Mouse (Mus musculus): ENCODE data around the gene Nrf1. TPM values are rescaled to one million over a fixed set of nuclear protein-coding genes. Genes with fewer than 3 reads are reported as not detected.

The Nrf1 gene
- polyA plus RNA-seq, 1 experiment from 2014 or later: 32.0 TPM

GRCm38 (mm10) chr6:30172820-30173550 lies 125.2 kb downstream of the Nrf1 start:
- DNase-seq (ENCODE audit: low spot score) (no peak), ATAC-seq (replicated peaks; ENCODE audit: low FRiP score, low read depth) (no peak)
- Histone ChIP-seq H3K27ac (no peak overlapping the region), H3K27me3 (ENCODE audit: insufficient read depth, low read length) (peaks cover 70% of the 10 kb centered on the region), H3K4me2 (ENCODE audit: low read length) (peak overlapping the region; percentile 71), H3K4me3 (replicated peaks; ENCODE audit: low read depth, low read length) (peak overlapping the region; percentile 40), H3K9me3 (replicated peaks; ENCODE audit: low read length) (no peaks in the 10 kb centered on the region), H3K9ac (ENCODE audit: low read depth, low read length) (peak overlapping the region; percentile 50; the same call in 1 of the 2 replicates), H3K36me3 (ENCODE audit: insufficient read depth, low read length) (no peaks in the 10 kb centered on the region), H3K4me1 (replicated peaks; ENCODE audit: insufficient read depth, low read length) (peaks cover 36% of the 10 kb centered on the region; the same call in 1 of the 2 replicates)
- peak; percentile 59 for TF ChIP-seq CTCF (IDR thresholded peaks at IDR 0.05; ENCODE audit: low read depth)
- WGBS: 2% methylated on average over 44 of the region's 44 CpGs

DNA sequence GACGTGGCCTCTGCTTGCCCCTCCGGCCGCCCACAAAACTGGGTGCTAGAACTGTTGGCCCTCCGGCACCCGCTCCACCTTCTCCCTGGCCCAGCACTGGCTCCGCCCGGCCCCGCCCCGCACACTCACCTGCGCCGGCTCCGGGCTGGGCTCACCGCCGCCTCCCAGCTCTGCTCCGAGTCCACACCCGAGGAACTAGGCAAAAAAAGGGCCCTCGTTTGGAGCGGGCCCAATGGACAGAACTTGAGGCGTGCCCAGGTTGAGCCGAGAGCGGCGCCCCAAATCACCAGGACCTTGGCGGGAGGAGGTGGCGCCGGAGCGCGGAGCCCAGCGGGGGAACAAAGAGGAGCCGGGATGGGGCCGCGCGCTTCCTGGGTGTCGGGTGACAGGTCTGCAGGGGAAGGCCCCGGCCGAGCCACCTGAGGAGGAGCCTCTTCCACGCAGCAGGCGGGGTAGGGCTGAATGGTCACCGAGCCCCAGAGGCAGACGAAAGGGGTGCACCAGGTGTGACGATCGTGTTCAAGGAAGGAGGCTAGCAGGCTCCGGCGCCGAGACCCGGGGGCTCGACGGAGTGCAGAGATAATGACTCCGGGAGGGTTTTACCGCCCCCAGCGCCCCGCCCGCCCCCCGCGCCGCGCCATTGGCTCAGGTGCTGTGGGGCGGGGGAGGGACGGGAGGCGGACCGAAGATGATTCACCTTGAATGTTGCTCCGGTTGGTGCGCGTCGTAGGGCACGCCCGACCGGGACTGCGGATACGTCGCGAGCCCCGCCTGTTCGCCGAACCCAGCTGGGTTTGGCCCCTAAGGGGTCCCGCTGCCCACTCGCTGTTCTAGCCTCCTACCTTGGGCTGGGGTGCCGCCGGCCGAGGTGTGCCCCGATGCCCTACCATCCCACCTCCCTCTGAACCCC lies 126.0 kb downstream of the Nrf1 start:
- peak overlapping the region; percentile 50 for H3K9ac ChIP-seq (ENCODE audit: low read depth, low read length)
- H3K27ac ChIP-seq: no peak overlapping the region
- H3K27me3 ChIP-seq (ENCODE audit: insufficient read depth, low read length): peaks cover 79% of the 10 kb centered on the region
- no peak for TF ChIP-seq CTCF (IDR thresholded peaks at IDR 0.05; ENCODE audit: low read depth)
- peak overlapping the region; percentile 71 for H3K4me2 ChIP-seq (ENCODE audit: low read length)
- DNase-seq (ENCODE audit: low spot score): no peak
- peak overlapping the region; percentile 40 for H3K4me3 ChIP-seq (replicated peaks; ENCODE audit: low read depth, low read length)
- H3K4me1 ChIP-seq (replicated peaks; ENCODE audit: insufficient read depth, low read length): peaks cover 29% of the 10 kb centered on the region; the same call in 1 of the 2 replicates
- no peaks in the 10 kb centered on the region for H3K36me3 ChIP-seq (ENCODE audit: insufficient read depth, low read length)
- ATAC-seq (replicated peaks; ENCODE audit: low FRiP score, low read depth): peak; percentile 70
- H3K9me3 ChIP-seq (replicated peaks; ENCODE audit: low read length): no peaks in the 10 kb centered on the region
- under 1% methylated on average over 78 of the region's 80 CpGs for WGBS

DNA sequence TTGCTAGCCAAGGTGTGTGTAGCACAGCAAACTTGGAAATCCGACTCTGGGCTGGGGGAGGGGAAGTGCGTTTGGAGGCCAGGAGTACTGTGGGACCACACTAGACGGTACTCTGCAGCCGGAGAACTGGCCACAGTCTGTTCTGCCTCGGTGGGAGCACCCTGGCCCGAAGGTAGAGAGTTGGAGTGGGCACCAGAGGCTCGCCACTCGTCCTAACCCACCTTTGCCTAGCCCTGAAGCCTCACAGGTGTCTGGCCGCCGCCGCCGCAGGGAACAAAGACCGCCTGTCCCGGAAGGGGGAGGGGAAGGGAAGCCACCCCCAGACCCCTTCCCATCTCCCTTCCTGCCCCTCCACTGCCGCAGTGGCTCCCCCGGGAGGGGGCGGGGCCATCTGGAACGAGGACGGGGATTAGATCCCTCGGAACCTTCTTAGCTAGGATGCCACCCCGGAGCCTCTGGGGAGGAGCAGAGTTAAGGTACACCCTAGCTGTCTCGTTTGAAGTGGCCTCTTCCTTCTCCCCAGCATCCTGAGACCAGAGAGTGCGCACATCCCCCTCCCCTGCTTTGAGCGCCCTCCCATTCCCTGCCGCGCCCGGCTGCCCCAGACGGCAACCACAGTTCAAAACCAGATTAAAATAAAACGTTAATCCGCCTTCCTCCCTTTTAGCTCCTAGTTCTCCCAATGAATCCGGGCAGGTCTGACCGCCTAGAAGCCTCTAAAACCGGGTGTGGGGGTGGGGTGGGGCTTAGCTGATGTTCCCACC lies 126.9 kb downstream of the Nrf1 start:
- Histone ChIP-seq H3K9ac (ENCODE audit: low read depth, low read length) (peak overlapping the region; percentile 18; the same call in 1 of the 2 replicates), H3K4me3 (replicated peaks; ENCODE audit: low read depth, low read length) (peak overlapping the region; percentile 40), H3K27me3 (ENCODE audit: insufficient read depth, low read length) (peaks cover 86% of the 10 kb centered on the region), H3K9me3 (replicated peaks; ENCODE audit: low read length) (no peaks in the 10 kb centered on the region), H3K4me2 (ENCODE audit: low read length) (peak overlapping the region; percentile 71), H3K27ac (no peak overlapping the region), H3K4me1 (replicated peaks; ENCODE audit: insufficient read depth, low read length) (peaks cover 32% of the 10 kb centered on the region; the same call in 1 of the 2 replicates), H3K36me3 (ENCODE audit: insufficient read depth, low read length) (no peaks in the 10 kb centered on the region)
- no peak for TF ChIP-seq CTCF (IDR thresholded peaks at IDR 0.05; ENCODE audit: low read depth)
- WGBS: under 1% methylated on average over 26 of the region's 33 CpGs
- DNase-seq (ENCODE audit: low spot score): no peak
- peak; percentile 16; the same call in 1 of the 2 replicates for ATAC-seq (replicated peaks; ENCODE audit: low FRiP score, low read depth)

- WGBS: 2% methylated on average over 44 of the region's 45 CpGs
- peak overlapping the region; percentile 71 for H3K4me2 ChIP-seq (ENCODE audit: low read length)
- H3K9ac ChIP-seq (ENCODE audit: low read depth, low read length): no peak overlapping the region
- no peak for TF ChIP-seq CTCF (IDR thresholded peaks at IDR 0.05; ENCODE audit: low read depth)
- H3K4me1 ChIP-seq (replicated peaks; ENCODE audit: insufficient read depth, low read length): peaks cover 33% of the 10 kb centered on the region; the same call in 1 of the 2 replicates
- peaks cover 93% of the 10 kb centered on the region for H3K27me3 ChIP-seq (ENCODE audit: insufficient read depth, low read length)
- H3K27ac ChIP-seq: no peak overlapping the region
- H3K36me3 ChIP-seq (ENCODE audit: insufficient read depth, low read length): no peaks in the 10 kb centered on the region
- DNase-seq (ENCODE audit: low spot score) (no peak), ATAC-seq (replicated peaks; ENCODE audit: low FRiP score, low read depth) (no peak)
- peak overlapping the region; percentile 40 for H3K4me3 ChIP-seq (replicated peaks; ENCODE audit: low read depth, low read length)
- H3K9me3 ChIP-seq (replicated peaks; ENCODE audit: low read length): no peaks in the 10 kb centered on the region
These were observed 127.6 kb downstream of the Nrf1 start for GRCm38 (mm10) chr6:30175225-30175917.

DNA sequence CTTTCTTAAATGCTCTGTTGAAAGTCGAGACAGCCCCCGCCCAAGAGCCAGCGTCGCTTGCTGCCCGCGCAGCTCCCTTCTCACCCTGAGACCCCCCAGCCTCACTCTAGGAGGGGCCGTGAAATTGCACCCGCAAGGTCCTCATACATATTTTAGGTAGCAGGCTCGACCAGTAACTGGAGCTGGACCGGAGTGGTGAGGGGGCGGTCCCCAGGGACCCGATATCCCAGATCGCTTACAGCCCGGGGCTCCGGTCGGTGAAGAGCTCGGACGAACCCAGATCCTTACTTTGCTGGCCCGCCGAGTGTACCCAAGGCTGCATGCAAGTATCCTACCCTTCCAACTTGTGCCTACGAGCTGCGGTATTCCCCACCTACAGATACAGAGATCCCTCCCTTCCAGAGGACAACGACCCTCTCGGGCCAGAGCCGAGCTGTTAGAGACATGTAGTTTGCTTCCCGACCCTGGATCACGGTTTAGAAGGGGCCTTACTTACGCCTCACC lies 128.2 kb downstream of the Nrf1 start:
- peak overlapping the region; percentile 40 for H3K4me3 ChIP-seq (replicated peaks; ENCODE audit: low read depth, low read length)
- WGBS: under 1% methylated on average over 28 of the region's 28 CpGs
- no peak overlapping the region for H3K9ac ChIP-seq (ENCODE audit: low read depth, low read length)
- peaks cover 33% of the 10 kb centered on the region; the same call in 1 of the 2 replicates for H3K4me1 ChIP-seq (replicated peaks; ENCODE audit: insufficient read depth, low read length)
- no peaks in the 10 kb centered on the region for H3K9me3 ChIP-seq (replicated peaks; ENCODE audit: low read length)
- no peak for TF ChIP-seq CTCF (IDR thresholded peaks at IDR 0.05; ENCODE audit: low read depth)
- H3K27ac ChIP-seq: no peak overlapping the region
- peak overlapping the region; percentile 71 for H3K4me2 ChIP-seq (ENCODE audit: low read length)
- no peaks in the 10 kb centered on the region for H3K36me3 ChIP-seq (ENCODE audit: insufficient read depth, low read length)
- DNase-seq (ENCODE audit: low spot score): no peak
- ATAC-seq (replicated peaks; ENCODE audit: low FRiP score, low read depth): no peak
- peaks cover 96% of the 10 kb centered on the region for H3K27me3 ChIP-seq (ENCODE audit: insufficient read depth, low read length)

All from kidney, postnatal 0 days (tissue).